Mouse (Mus musculus): ENCODE measurements around the gene Trim72. TPM values are rescaled to one million over a fixed set of nuclear protein-coding genes. Genes with fewer than 3 reads are reported as not detected.
A peak's percentile ranks its signal among the peaks of the same experiment; 100 is the strongest.
"Not testable (repeated sequence)": the region's sequence is repeated elsewhere in the genome, so short reads cannot be mapped to it uniquely, and the experiment has no call there.

Trim72 gene
- polyA plus RNA-seq, 1 experiment from 2014 or later = 5.3 TPM

GRCm38 (mm10) chr7:128004150-128004486, 369 bp downstream of the Trim72 start:
- peak overlapping the region; percentile 76 for H3K27ac ChIP-seq (replicated peaks; ENCODE audit: low read depth, low read length)
- H3K4me3 ChIP-seq (ENCODE audit: low read depth, low read length) = no peak overlapping the region
- H3K9ac ChIP-seq (ENCODE audit: low read depth, low read length) = peak overlapping the region; percentile 56
- ATAC-seq (ENCODE audit: low read depth) = no peak; the same call in 1 of the 2 replicates
- H3K9me3 ChIP-seq (ENCODE audit: control insufficient read depth, low read length) = no peaks in the 10 kb centered on the region
- no peak for DNase-seq (ENCODE audit: low spot score)
- H3K4me2 ChIP-seq (ENCODE audit: low read depth, low read length) = peak overlapping the region; percentile 42
- peaks cover 6% of the 10 kb centered on the region; the same call in 1 of the 2 replicates for H3K4me1 ChIP-seq (ENCODE audit: control insufficient read depth, insufficient read depth, low read length)
- WGBS = 51% methylated on average over 5 of the region's 5 CpGs
- H3K27me3 ChIP-seq (replicated peaks; ENCODE audit: control insufficient read depth, insufficient read depth, low read length) = no peaks in the 10 kb centered on the region
- no peaks in the 10 kb centered on the region for H3K36me3 ChIP-seq (ENCODE audit: control insufficient read depth, insufficient read depth, low read length)

DNA sequence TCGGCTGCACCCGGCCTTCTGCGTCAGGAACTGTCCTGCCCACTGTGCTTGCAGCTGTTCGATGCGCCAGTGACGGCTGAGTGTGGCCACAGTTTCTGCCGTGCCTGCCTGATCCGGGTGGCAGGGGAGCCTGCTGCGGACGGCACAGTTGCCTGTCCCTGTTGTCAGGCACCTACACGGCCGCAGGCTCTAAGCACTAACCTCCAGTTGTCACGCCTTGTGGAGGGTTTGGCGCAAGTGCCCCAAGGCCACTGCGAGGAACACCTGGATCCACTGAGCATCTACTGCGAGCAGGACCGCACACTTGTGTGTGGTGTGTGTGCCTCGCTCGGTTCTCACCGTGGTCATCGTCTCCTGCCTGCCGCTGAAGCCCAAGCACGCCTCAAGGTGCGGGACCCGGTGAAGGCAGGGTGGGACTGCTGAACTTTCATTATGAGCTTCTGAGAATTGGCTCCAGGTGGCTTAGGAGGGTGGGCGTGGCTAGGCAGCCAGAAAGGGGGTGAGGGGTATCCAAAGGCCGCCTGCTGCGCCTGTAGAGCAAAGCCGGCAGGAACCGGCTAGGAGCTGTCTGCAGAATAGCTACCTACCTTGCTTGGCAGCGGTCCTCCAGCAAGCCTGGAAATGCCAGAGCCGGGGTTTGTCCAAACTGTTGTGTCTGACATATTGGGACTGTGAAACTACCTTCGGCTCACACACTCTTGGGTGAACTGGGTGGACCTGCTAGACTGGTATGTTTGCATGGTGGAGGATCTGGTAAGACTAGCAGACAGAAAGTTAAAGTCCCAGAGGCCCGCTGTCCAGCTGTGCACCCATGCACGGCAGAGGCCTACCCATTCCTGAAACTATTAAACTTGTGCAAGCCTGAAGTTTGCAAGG, 976 bp downstream of the Trim72 start:
- no peaks in the 10 kb centered on the region for H3K9me3 ChIP-seq (ENCODE audit: control insufficient read depth, low read length)
- H3K4me2 ChIP-seq (ENCODE audit: low read depth, low read length) = peak overlapping the region; percentile 42
- H3K27ac ChIP-seq (replicated peaks; ENCODE audit: low read depth, low read length) = peak overlapping the region; percentile 76
- H3K36me3 ChIP-seq (ENCODE audit: control insufficient read depth, insufficient read depth, low read length) = no peaks in the 10 kb centered on the region
- H3K9ac ChIP-seq (ENCODE audit: low read depth, low read length) = peak overlapping the region; percentile 56
- WGBS = 20% methylated on average over 34 of the region's 35 CpGs
- H3K4me3 ChIP-seq (ENCODE audit: low read depth, low read length) = peak overlapping the region; percentile 13
- ATAC-seq (ENCODE audit: low read depth) (peak; percentile 81), DNase-seq (ENCODE audit: low spot score) (peak; percentile 85)
- peaks cover 6% of the 10 kb centered on the region; the same call in 1 of the 2 replicates for H3K4me1 ChIP-seq (ENCODE audit: control insufficient read depth, insufficient read depth, low read length)
- H3K27me3 ChIP-seq (replicated peaks; ENCODE audit: control insufficient read depth, insufficient read depth, low read length) = no peaks in the 10 kb centered on the region

DNA sequence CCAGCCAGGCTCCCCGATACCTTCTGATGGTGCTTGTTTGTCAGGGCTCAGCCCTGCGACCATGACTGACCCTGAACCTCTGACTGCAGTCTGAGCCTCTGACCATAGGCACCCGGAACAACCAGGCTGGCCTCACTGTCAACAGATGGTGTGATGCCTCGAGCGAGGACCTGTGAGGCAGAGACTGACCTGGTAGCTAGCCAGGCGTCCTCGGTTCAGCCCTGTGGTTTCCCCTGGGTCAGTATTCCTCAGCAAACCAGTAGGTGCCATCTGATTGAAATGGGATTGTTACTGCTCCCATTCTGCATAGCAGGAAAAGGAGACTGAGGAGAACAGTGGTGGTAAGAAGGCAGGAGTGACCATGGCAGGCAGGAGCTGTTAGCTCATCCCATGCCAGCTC, 2.4 kb downstream of the Trim72 start:
- DNase-seq (ENCODE audit: low spot score) (no peak), ATAC-seq (ENCODE audit: low read depth) (no peak)
- Histone ChIP-seq H3K27me3 (replicated peaks; ENCODE audit: control insufficient read depth, insufficient read depth, low read length) (no peaks in the 10 kb centered on the region), H3K9me3 (ENCODE audit: control insufficient read depth, low read length) (no peaks in the 10 kb centered on the region), H3K27ac (replicated peaks; ENCODE audit: low read depth, low read length) (0 out of 2 replicates have a peak overlapping the region, but pooled peaks have one; percentile 13), H3K36me3 (ENCODE audit: control insufficient read depth, insufficient read depth, low read length) (no peaks in the 10 kb centered on the region), H3K4me3 (ENCODE audit: low read depth, low read length) (no peak overlapping the region), H3K4me1 (ENCODE audit: control insufficient read depth, insufficient read depth, low read length) (peaks cover 6% of the 10 kb centered on the region; the same call in 1 of the 2 replicates), H3K9ac (ENCODE audit: low read depth, low read length) (no peak overlapping the region), H3K4me2 (ENCODE audit: low read depth, low read length) (no peak overlapping the region)
- WGBS = 78% methylated on average over 7 of the region's 7 CpGs

GRCm38 (mm10) chr7:128009715-128010340, 6.1 kb downstream of the Trim72 start:
- Histone ChIP-seq H3K4me2 (ENCODE audit: low read depth, low read length) (no peak overlapping the region), H3K36me3 (ENCODE audit: control insufficient read depth, insufficient read depth, low read length) (no peaks in the 10 kb centered on the region), H3K9me3 (ENCODE audit: control insufficient read depth, low read length) (no peaks in the 10 kb centered on the region), H3K4me3 (ENCODE audit: low read depth, low read length) (no peak overlapping the region), H3K9ac (ENCODE audit: low read depth, low read length) (no peak overlapping the region), H3K27ac (replicated peaks; ENCODE audit: low read depth, low read length) (no peak overlapping the region), H3K27me3 (replicated peaks; ENCODE audit: control insufficient read depth, insufficient read depth, low read length) (no peaks in the 10 kb centered on the region), H3K4me1 (ENCODE audit: control insufficient read depth, insufficient read depth, low read length) (no peaks in the 10 kb centered on the region)
- DNase-seq (ENCODE audit: low spot score) = no peak
- ATAC-seq (ENCODE audit: low read depth) = no peak
- 50% methylated on average over 21 of the region's 40 CpGs for WGBS

DNA sequence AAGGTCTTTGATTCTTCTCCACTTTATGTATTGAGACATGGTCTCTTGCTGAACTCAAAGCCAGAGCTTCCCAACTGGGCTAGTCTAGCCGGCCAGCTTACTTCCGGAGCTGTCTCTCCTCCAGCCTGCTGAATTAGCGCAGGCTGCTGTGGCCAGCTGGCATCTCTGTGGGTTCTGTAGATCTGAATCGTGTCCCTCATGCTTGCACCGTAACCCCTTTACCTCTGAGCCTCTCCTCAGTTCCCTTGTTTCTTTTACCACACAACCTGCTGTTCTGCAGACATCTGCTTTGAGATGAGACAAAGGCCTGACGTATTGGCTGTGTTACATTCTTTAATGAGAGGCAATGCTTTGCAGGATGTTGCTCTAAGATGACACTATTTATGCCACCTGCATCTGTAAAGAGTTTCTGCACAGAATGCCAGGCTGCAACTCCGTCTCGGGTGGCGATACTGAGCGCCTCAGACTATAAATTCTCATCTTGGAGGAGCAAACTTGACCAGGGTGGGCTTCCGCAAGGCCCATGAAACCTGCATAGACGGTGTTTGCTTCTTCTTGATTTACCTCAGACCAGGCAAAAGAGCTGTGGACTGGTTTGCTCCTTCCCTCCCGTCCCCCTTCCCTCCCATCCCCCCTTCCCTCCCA, 8.5 kb downstream of the Trim72 start:
- Histone ChIP-seq H3K9ac (ENCODE audit: low read depth, low read length) (no peak overlapping the region), H3K9me3 (ENCODE audit: control insufficient read depth, low read length) (no peaks in the 10 kb centered on the region), H3K36me3 (ENCODE audit: control insufficient read depth, insufficient read depth, low read length) (no peaks in the 10 kb centered on the region), H3K27ac (replicated peaks; ENCODE audit: low read depth, low read length) (no peak overlapping the region), H3K4me3 (ENCODE audit: low read depth, low read length) (no peak overlapping the region), H3K27me3 (replicated peaks; ENCODE audit: control insufficient read depth, insufficient read depth, low read length) (no peaks in the 10 kb centered on the region), H3K4me1 (ENCODE audit: control insufficient read depth, insufficient read depth, low read length) (no peaks in the 10 kb centered on the region), H3K4me2 (ENCODE audit: low read depth, low read length) (no peak overlapping the region)
- 72% methylated on average over 13 of the region's 13 CpGs for WGBS
- ATAC-seq (ENCODE audit: low read depth) (no peak), DNase-seq (ENCODE audit: low spot score) (no peak)

DNA sequence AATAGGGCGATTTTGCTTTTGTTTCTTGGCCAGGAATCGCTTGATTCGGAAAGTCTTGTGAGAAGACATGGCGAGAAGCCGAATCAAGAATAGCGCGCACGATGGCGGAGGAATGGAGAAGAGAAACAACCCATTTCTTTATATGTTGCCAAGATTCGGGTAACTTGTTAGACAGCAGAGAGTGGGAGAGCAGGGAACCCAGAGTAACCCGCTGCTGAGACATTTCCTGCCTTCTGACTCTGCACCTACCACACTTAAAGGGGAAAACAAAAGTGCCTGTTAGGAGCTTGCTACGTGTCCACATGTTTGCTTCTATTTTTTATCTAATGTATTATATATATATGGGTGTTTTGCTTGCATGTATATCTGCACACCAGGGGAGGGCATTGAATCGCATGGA, 9.4 kb downstream of the Trim72 start:
- no peak for DNase-seq (ENCODE audit: low spot score)

GRCm38 (mm10) chr7:128016134-128016533, 12.4 kb downstream of the Trim72 start:
- DNase-seq (ENCODE audit: low spot score); H3K36me3 ChIP-seq (ENCODE audit: control insufficient read depth, insufficient read depth, low read length); H3K27me3 ChIP-seq (replicated peaks; ENCODE audit: control insufficient read depth, insufficient read depth, low read length); H3K4me3 ChIP-seq (ENCODE audit: low read depth, low read length); H3K9ac ChIP-seq (ENCODE audit: low read depth, low read length); H3K4me2 ChIP-seq (ENCODE audit: low read depth, low read length); ATAC-seq (ENCODE audit: low read depth); H3K9me3 ChIP-seq (ENCODE audit: control insufficient read depth, low read length); H3K4me1 ChIP-seq (ENCODE audit: control insufficient read depth, insufficient read depth, low read length): not testable (repeated sequence)
- 0 out of 2 replicates have a peak overlapping the region, but pooled peaks have one; percentile 15 for H3K27ac ChIP-seq (replicated peaks; ENCODE audit: low read depth, low read length)
- WGBS = 74% methylated on average over 5 of the region's 5 CpGs

More for the DNA sequence above, 9.4 kb downstream of the Trim72 start:
- Histone ChIP-seq H3K4me1 (ENCODE audit: control insufficient read depth, insufficient read depth, low read length) (no peaks in the 10 kb centered on the region), H3K27me3 (replicated peaks; ENCODE audit: control insufficient read depth, insufficient read depth, low read length) (no peaks in the 10 kb centered on the region), H3K9ac (ENCODE audit: low read depth, low read length) (no peak overlapping the region), H3K4me3 (ENCODE audit: low read depth, low read length) (no peak overlapping the region), H3K27ac (replicated peaks; ENCODE audit: low read depth, low read length) (no peak overlapping the region), H3K36me3 (ENCODE audit: control insufficient read depth, insufficient read depth, low read length) (no peaks in the 10 kb centered on the region), H3K4me2 (ENCODE audit: low read depth, low read length) (no peak overlapping the region), H3K9me3 (ENCODE audit: control insufficient read depth, low read length) (no peaks in the 10 kb centered on the region)
- ATAC-seq (ENCODE audit: low read depth) = no peak
- 91% methylated on average over 13 of the region's 13 CpGs for WGBS

GRCm38 (mm10) chr7:128016650-128017049, 12.9 kb downstream of the Trim72 start:
- DNase-seq (ENCODE audit: low spot score) (peak; percentile 31), ATAC-seq (ENCODE audit: low read depth) (peak; percentile 18; the same call in 1 of the 2 replicates)
- no peaks in the 10 kb centered on the region for H3K9me3 ChIP-seq (ENCODE audit: control insufficient read depth, low read length)
- no peaks in the 10 kb centered on the region for H3K27me3 ChIP-seq (replicated peaks; ENCODE audit: control insufficient read depth, insufficient read depth, low read length)
- no peak overlapping the region for H3K27ac ChIP-seq (replicated peaks; ENCODE audit: low read depth, low read length)
- 73% methylated on average over 6 of the region's 6 CpGs for WGBS
- H3K4me2 ChIP-seq (ENCODE audit: low read depth, low read length) = no peak overlapping the region
- H3K4me3 ChIP-seq (ENCODE audit: low read depth, low read length) = no peak overlapping the region
- H3K4me1 ChIP-seq (ENCODE audit: control insufficient read depth, insufficient read depth, low read length) = no peaks in the 10 kb centered on the region
- H3K36me3 ChIP-seq (ENCODE audit: control insufficient read depth, insufficient read depth, low read length) = no peaks in the 10 kb centered on the region
- H3K9ac ChIP-seq (ENCODE audit: low read depth, low read length) = no peak overlapping the region
